Mouse (Mus musculus) lung, embryonic 16.5 days (tissue): ENCODE measurements around the gene Stau1. TPM values are rescaled to one million over a fixed set of nuclear protein-coding genes. Genes with fewer than 3 reads are reported as not detected.

Source experiments
- ATAC-seq: fragments of 200-750 bp; cut with Nextera tagmentation; 2 replicates; pipeline ENCODE4 v1.8.0; 2017; ENCODE audit warnings: low read depth, mild to moderate bottlenecking, moderate library complexity
- H3K27ac ChIP-seq: fragments of 300-500 bp; sonication (generic); 2 replicates; pipeline ENCODE4 v1.5.1; 2014; ENCODE audit warnings: mild to moderate bottlenecking, control low read depth, low read length
- H3K27me3 ChIP-seq: fragments of 300-500 bp; sonication (generic); 2 replicates; pipeline ENCODE4 v1.6.1; 2014; ENCODE audit warnings: low read depth, low read length, mixed read lengths; ENCODE audit not compliant: control insufficient read depth, insufficient read depth
- H3K36me3 ChIP-seq: fragments of 300-500 bp; sonication (generic); 2 replicates; pipeline ENCODE4 v1.6.1; 2014; ENCODE audit warnings: low read length; ENCODE audit not compliant: control insufficient read depth, insufficient read depth
- H3K4me1 ChIP-seq: fragments of 300-500 bp; sonication (generic); replicated peaks from 2 replicates; pipeline ENCODE4 v1.6.1; 2014; ENCODE audit warnings: low read length, mixed read lengths; ENCODE audit not compliant: control insufficient read depth, insufficient read depth
- H3K4me2 ChIP-seq: fragments of 300-500 bp; sonication (generic); 2 replicates; pipeline ENCODE4 v1.6.1; 2014; ENCODE audit warnings: low read depth, low read length, control low read depth
- H3K4me3 ChIP-seq: fragments of 300-500 bp; sonication (generic); 2 replicates; pipeline ENCODE4 v1.5.1; 2014; ENCODE audit warnings: mild to moderate bottlenecking, low read length, control low read depth
- H3K9ac ChIP-seq: fragments of 300-500 bp; sonication (generic); 2 replicates; pipeline ENCODE4 v1.6.1; 2014; ENCODE audit warnings: low read length, control low read depth
- H3K9me3 ChIP-seq: fragments of 300-500 bp; sonication (generic); 2 replicates; pipeline ENCODE4 v1.6.1; 2016; ENCODE audit warnings: low read length; ENCODE audit not compliant: control insufficient read depth
- WGBS: fragments of 180-500 bp; shearing (Covaris S2); extraction: QIAGEN DNeasy Blood & Tissue Kit; methylation state at CpG from one replicate; pipeline ENCODE4 v1.1.7; 2014; 5-methylcytosine and 5-hydroxymethylcytosine counted together
- polyA plus RNA-seq: library from polyadenylated mRNA; unstranded; fragments of >200 nt; fragmentation: Nextera tagmentation; extraction: Ambion mirVana; gene quantifications from 2 replicates; pipeline ENCODE4 v1.2.1, GENCODE M21; 2015

Gene Stau1
- polyA plus RNA-seq, 1 experiment from 2014 or later, result 86.8 TPM

DNA sequence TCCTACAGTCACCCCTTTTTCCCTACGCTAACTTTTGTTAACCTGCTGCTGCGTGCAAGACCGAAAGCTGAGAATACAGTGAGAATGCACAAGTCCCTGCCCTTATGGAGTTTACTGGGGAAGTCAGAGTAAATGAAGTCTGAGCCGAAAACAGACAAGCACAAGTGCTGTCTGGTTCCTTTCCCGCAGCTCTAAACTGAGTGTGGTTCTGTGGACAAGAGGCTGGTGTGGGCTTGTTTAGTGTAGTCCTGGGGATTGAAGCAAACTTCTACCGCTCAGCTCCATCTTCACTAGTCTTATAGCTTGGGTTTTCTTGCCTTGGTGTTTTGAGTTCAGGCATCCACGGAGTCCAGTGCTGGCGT lies 415 bp upstream of the Stau1 start:
- H3K36me3 ChIP-seq, result no peaks in the 10 kb centered on the region
- peak overlapping the region; percentile 41 for H3K4me3 ChIP-seq
- H3K4me2 ChIP-seq, result peak overlapping the region; percentile 51
- peak overlapping the region; percentile 64 for H3K27ac ChIP-seq
- peaks cover 28% of the 10 kb centered on the region for H3K4me1 ChIP-seq
- no peaks in the 10 kb centered on the region for H3K9me3 ChIP-seq
- H3K9ac ChIP-seq, result peak overlapping the region; percentile 72
- peak; percentile 12; the same call in 1 of the 2 replicates for ATAC-seq
- 41% methylated on average over 8 of the region's 8 CpGs for WGBS
- H3K27me3 ChIP-seq, result no peaks in the 10 kb centered on the region

DNA sequence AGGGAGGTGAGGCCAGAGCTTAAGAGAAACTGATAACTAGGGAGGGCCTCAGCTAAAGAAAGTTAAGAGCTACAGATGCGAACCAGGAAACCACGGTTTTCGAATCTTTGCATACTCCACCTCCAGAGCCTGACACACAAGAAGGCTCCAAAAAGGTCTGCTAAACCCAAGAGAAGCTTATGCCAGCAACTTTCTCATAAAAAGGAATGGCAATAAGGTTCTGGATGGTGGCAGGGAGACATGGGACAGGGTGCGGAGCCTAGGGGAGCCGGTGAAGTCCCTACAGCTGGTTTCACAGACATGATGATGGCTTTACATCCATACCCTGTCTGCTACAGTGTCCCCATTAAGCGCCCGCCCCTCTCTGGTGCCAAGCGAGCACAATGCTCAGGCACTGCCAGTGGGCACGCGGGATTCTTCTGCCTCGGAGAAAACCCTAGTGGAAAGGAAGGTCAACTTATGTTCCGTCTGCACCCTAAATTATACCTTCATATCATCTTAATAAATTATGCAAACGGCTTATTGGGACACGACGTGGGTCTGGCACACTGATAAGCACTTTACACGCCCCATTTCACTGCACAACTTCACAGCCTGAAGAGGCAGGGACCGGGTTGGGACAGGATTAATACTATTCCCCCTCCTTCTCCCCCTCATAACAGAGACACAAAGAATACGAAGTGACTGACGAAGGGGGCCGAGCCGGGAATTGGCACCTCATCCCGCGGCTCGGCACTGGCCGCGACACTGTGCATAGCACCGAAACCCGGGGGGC lies 891 bp downstream of the Stau1 start:
- Histone ChIP-seq H3K4me1 (peaks cover 34% of the 10 kb centered on the region), H3K27ac (peak overlapping the region; percentile 98), H3K9me3 (no peaks in the 10 kb centered on the region), H3K4me3 (peak overlapping the region; percentile 96), H3K36me3 (no peaks in the 10 kb centered on the region), H3K4me2 (peak overlapping the region; percentile 82), H3K27me3 (no peaks in the 10 kb centered on the region), H3K9ac (peak overlapping the region; percentile 97)
- ATAC-seq, result no peak; the same call in 1 of the 2 replicates
- WGBS, result 2% methylated on average over 28 of the region's 28 CpGs

DNA sequence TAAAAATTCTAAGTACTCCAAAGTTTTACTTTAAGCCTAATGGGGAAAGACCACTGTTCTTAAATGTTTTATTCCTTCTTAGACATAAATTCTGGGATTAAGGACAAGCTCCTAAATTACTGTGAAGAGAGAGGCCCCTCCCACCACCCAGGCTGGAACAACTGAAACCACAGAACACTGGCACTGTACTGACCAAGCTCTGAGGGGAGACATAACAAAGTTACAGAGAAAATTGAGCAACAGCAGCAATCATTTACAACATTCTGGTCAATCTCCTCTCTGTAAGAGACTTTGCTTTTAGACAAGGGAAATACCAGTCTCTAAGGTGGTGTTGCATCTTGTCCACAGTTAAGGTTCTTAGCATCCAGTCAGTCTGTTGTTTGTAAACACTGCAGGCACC lies 4.2 kb downstream of the Stau1 start:
- H3K4me1 ChIP-seq, result peaks cover 34% of the 10 kb centered on the region

DNA sequence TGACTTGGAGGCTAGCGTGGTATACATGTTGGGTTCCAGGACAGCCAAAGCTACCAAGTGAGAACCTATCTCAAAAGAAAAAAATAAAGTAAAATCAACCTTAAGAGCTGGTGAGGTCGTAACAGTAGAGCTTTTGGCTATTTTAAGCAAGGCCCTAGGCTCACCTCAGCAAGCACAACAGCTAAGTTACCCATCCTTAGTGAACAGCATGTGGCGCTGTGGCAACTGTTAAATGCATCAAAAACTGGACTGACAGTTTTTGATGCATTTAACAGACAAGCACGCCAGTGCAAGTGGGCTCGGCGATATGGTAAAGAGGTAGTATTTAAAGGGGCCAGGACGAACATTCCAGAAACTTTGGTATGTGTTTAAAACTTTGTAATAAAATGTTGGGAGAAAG lies 5.2 kb downstream of the Stau1 start:
- Histone ChIP-seq H3K27ac (no peak overlapping the region), H3K4me2 (no peak overlapping the region), H3K4me1 (peaks cover 30% of the 10 kb centered on the region), H3K36me3 (no peaks in the 10 kb centered on the region), H3K27me3 (no peaks in the 10 kb centered on the region), H3K4me3 (no peak overlapping the region), H3K9me3 (no peaks in the 10 kb centered on the region), H3K9ac (no peak overlapping the region)
- ATAC-seq, result no peak
- WGBS, result 66% methylated on average over 7 of the region's 7 CpGs

More for the DNA sequence above, 4.2 kb downstream of the Stau1 start:
- no peaks in the 10 kb centered on the region for H3K9me3 ChIP-seq
- no peak overlapping the region for H3K9ac ChIP-seq
- no peak overlapping the region for H3K4me3 ChIP-seq
- no peak overlapping the region for H3K27ac ChIP-seq
- no peaks in the 10 kb centered on the region for H3K36me3 ChIP-seq
- H3K4me2 ChIP-seq, result no peak overlapping the region
- no peaks in the 10 kb centered on the region for H3K27me3 ChIP-seq
- ATAC-seq, result no peak

DNA sequence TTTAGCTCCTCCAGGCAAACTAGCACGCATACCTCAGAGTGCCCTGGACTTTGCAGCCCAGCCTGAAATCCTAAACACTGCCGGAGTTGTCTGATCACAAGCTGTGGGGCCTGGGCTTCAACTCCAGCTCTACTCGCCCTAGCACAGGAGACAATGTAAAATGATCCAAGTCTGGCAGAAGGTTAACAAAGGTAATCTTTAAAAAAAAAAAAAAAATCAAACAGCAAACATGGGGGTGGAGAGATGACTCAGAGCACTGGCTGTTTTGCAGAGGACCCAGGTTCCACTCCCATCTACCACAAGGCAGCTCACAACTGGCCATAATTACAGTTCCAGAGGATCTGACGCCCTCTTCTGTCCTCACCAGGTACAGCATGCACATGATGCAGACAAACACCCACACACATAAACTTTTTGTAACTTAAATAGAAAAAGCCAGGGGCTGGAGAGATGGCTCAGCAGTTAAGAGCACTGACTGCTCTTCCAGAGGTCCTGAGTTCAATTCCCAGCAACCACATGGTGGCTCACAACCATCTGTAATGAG lies 12.7 kb downstream of the Stau1 start:
- no peaks in the 10 kb centered on the region for H3K27me3 ChIP-seq
- no peaks in the 10 kb centered on the region for H3K4me1 ChIP-seq
- 76% methylated on average over 4 of the region's 4 CpGs for WGBS
- H3K4me3 ChIP-seq, result no peak overlapping the region
- no peak overlapping the region for H3K9ac ChIP-seq
- no peak for ATAC-seq
- H3K27ac ChIP-seq, result no peak overlapping the region
- no peaks in the 10 kb centered on the region for H3K9me3 ChIP-seq
- H3K36me3 ChIP-seq, result no peaks in the 10 kb centered on the region
- H3K4me2 ChIP-seq, result no peak overlapping the region

DNA sequence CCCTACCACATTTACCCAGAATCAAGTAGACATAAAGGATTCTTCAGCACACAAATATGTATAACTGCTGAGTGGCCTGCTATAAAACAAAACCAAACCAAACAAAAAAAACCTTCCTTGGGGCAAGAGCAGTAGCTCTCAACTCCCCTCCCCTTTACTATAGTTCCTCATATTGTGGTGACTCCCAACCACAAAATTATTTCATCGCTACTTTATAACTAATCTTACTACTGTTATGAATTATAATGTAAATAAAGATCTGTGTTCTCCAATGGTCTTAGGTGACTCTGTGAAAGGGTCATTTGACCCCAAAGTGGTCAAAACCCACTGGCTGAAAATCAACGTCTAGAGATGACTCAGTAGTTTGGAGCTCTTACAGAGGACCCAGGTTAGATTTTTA lies 15.9 kb downstream of the Stau1 start:
- ATAC-seq, result no peak
- Histone ChIP-seq H3K4me3 (no peak overlapping the region), H3K27ac (no peak overlapping the region), H3K9ac (no peak overlapping the region), H3K4me1 (0 out of 2 replicates have a peak, but pooled peaks cover 4% of the 10 kb centered on the region), H3K27me3 (no peaks in the 10 kb centered on the region), H3K9me3 (no peaks in the 10 kb centered on the region), H3K36me3 (no peaks in the 10 kb centered on the region), H3K4me2 (no peak overlapping the region)
- 55% methylated on average over 2 of the region's 2 CpGs for WGBS

DNA sequence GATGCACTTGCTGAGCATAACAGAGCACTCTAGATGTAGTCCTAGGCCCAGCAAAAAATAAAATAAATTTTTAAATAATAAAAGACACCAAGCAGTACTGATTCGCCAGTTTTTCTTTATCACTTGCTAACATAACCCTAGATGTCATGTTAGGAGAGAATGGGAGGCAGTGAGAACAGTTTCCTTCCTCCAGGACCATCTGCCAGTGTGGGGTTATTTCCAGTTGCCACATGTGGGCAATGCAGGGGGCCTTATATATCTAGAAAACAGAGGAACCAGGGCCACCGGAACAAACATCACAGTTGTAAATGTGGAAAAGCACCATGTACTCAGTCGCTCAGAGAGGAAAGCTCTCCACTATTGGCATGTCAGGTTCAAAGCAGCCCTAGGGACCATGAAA lies 18.6 kb downstream of the Stau1 start:
- no peak for ATAC-seq
- H3K4me2 ChIP-seq, result no peak overlapping the region
- H3K27me3 ChIP-seq, result no peaks in the 10 kb centered on the region
- H3K27ac ChIP-seq, result no peak overlapping the region
- no peak overlapping the region for H3K9ac ChIP-seq
- 67% methylated on average over 3 of the region's 3 CpGs for WGBS
- no peak overlapping the region for H3K4me3 ChIP-seq
- no peaks in the 10 kb centered on the region for H3K36me3 ChIP-seq
- 0 out of 2 replicates have a peak, but pooled peaks cover 4% of the 10 kb centered on the region for H3K4me1 ChIP-seq
- H3K9me3 ChIP-seq, result no peaks in the 10 kb centered on the region

DNA sequence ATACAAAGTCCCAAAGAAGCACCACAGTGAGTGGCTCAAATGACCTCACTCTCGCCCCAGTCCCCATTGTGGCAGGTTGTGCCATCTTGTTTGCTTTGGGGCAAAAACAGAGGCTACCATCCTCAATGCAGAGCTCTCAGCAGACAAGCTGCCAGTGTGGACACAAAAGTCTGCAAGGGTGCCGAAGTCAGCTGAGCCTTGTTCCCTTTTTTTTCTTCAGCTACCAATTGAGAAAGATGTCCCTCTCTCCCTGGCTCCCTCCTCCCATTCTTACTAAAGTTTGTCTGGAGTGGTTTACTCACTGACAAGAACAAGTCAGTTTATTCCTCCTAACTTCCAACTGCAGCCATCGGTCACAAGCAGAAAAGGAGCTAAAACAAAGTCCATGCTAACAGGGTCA lies 19.7 kb downstream of the Stau1 start:
- WGBS, result 74% methylated on average over 3 of the region's 3 CpGs
- Histone ChIP-seq H3K9ac (no peak overlapping the region), H3K36me3 (no peaks in the 10 kb centered on the region), H3K4me3 (no peak overlapping the region), H3K27ac (no peak overlapping the region), H3K27me3 (no peaks in the 10 kb centered on the region), H3K9me3 (no peaks in the 10 kb centered on the region), H3K4me2 (no peak overlapping the region), H3K4me1 (0 out of 2 replicates have a peak, but pooled peaks cover 4% of the 10 kb centered on the region)
- no peak for ATAC-seq

DNA sequence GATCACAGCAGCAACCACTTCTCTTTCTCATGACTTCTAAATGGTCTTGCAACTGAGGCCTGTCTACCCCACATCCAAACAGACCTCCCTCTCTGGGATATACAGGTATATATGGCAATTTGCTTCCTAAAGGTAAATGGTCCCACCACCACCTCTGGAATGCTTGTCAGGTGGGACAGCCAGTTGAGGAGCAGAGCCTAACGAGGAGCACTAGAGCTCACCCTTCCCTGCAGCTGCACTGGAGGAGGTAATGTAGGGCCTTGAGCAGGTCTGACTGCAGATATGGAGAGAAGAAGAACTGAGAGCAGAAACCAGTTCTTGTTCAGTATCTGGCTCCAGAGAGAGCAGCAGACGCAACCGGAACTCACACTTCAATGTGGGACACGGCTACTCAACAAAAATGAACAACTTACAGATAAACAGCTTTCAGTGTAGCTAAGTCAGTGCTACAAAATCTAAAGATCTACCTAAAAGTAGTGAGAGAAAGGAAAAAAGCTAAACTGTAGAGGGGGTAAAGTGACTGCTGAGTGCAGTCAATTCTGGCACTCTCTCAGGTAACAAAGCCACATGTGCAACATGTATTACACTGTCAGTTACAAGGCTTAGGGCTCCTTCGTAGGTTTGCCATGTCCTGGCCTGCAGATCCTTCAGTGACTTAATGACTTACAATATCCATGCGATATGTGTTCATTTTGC lies 21.8 kb downstream of the Stau1 start:
- H3K9me3 ChIP-seq, result no peaks in the 10 kb centered on the region
- H3K4me1 ChIP-seq, result 0 out of 2 replicates have a peak, but pooled peaks cover 4% of the 10 kb centered on the region
- H3K27me3 ChIP-seq, result no peaks in the 10 kb centered on the region
- WGBS, result 80% methylated on average over 6 of the region's 6 CpGs
- no peaks in the 10 kb centered on the region for H3K36me3 ChIP-seq
- ATAC-seq, result no peak
- H3K4me2 ChIP-seq, result no peak overlapping the region
- H3K4me3 ChIP-seq, result no peak overlapping the region
- H3K9ac ChIP-seq, result no peak overlapping the region
- H3K27ac ChIP-seq, result no peak overlapping the region
